Mouse (Mus musculus) liver, adult 2 months (tissue): ENCODE data around the gene Lancl3. TPM values are rescaled to one million over a fixed set of nuclear protein-coding genes. Genes with fewer than 3 reads are reported as not detected.

Experiments used
- DNase-seq: peaks from one replicate; pipeline ENCODE4 v3.0.0-alpha.2; 2011; ENCODE audit warnings: low read depth, low spot score; ENCODE audit errors: extremely low read depth
- H3K27ac ChIP-seq: fragments of 200-500 bp; replicated peaks from 2 replicates; pipeline ENCODE4 v1.5.1; 2012; ENCODE audit warnings: low read depth, mild to moderate bottlenecking, control low read depth, inconsistent platforms, low read length; ENCODE audit not compliant: insufficient read depth
- H3K27me3 ChIP-seq: fragments of 200-500 bp; 2 replicates; pipeline ENCODE4 v1.6.1; 2012; ENCODE audit warnings: mild to moderate bottlenecking, moderate library complexity, low read length, inconsistent platforms; ENCODE audit not compliant: control insufficient read depth, insufficient read depth
- H3K36me3 ChIP-seq: fragments of 200-500 bp; 2 replicates; pipeline ENCODE4 v1.6.1; 2012; ENCODE audit warnings: low read length, inconsistent platforms; ENCODE audit not compliant: control insufficient read depth, insufficient read depth
- H3K4me1 ChIP-seq: fragments of 200-500 bp; 2 replicates; pipeline ENCODE4 v1.6.1; 2011; ENCODE audit warnings: low read length; ENCODE audit not compliant: control insufficient read depth, insufficient read depth
- H3K4me3 ChIP-seq: fragments of 200-500 bp; 2 replicates; pipeline ENCODE4 v1.5.1; 2011; ENCODE audit warnings: low read depth, mild to moderate bottlenecking, control low read depth, low read length, moderate library complexity; ENCODE audit not compliant: insufficient read depth
- H3K79me2 ChIP-seq: fragments of 200-500 bp; 2 replicates; pipeline ENCODE4 v1.6.1; 2012; ENCODE audit warnings: inconsistent platforms, mild to moderate bottlenecking, low read length, moderate library complexity; ENCODE audit not compliant: control insufficient read depth, insufficient read depth
- H3K9ac ChIP-seq: fragments of 200-500 bp; 2 replicates; pipeline ENCODE4 v1.6.1; 2012; ENCODE audit warnings: low read depth, mild to moderate bottlenecking, control low read depth, inconsistent platforms, low read length
- CTCF ChIP-seq: fragments of 200-500 bp; IDR thresholded peaks from 2 replicates; pipeline ENCODE4 v1.5.1; 2011; ENCODE audit warnings: low read depth, low read length, control low read depth
- POLR2A ChIP-seq: fragments of 200-500 bp; IDR thresholded peaks from 2 replicates; pipeline ENCODE4 v1.6.1; 2011; ENCODE audit warnings: low read length, control low read depth; ENCODE audit not compliant: insufficient read depth; ENCODE audit errors: extremely low read depth
- WGBS: fragments of 180-500 bp; shearing (Covaris S2); methylation state at CpG from one replicate; pipeline ENCODE4 v1.1.7; 2018; 5-methylcytosine and 5-hydroxymethylcytosine counted together
- polyA plus RNA-seq: library from polyadenylated mRNA; depleted of rRNA; stranded (reverse); fragments of >200 nt; gene quantifications from 2 replicates; pipeline ENCODE4 v1.2.3, GENCODE M21; 2012
- total RNA-seq: library from RNA; depleted of rRNA; stranded (reverse); fragments of >200 nt; gene quantifications from 2 replicates; pipeline ENCODE4 v1.2.3, GENCODE M21; 2014

Gene Lancl3
- total and polyA plus RNA-seq, 2 experiments: 0.09 TPM; not detected in 1

GRCm38 (mm10) chrX:9248911-9249310 is 49.2 kb downstream of the Lancl3 start:
- Histone ChIP-seq H3K36me3 (no peaks in the 10 kb centered on the region), H3K4me1 (no peaks in the 10 kb centered on the region; the same call in 1 of the 2 replicates), H3K27ac (no peak overlapping the region), H3K79me2 (no peaks in the 10 kb centered on the region), H3K9ac (no peak overlapping the region), H3K27me3 (no peaks in the 10 kb centered on the region), H3K4me3 (no peak overlapping the region)
- 85% methylated on average over 5 of the region's 5 CpGs for WGBS
- TF ChIP-seq CTCF (no peak), POLR2A (no peak)
- no peak for DNase-seq

- WGBS: 80% methylated on average over 10 of the region's 10 CpGs
- Histone ChIP-seq H3K4me1 (no peaks in the 10 kb centered on the region; the same call in 1 of the 2 replicates), H3K79me2 (no peaks in the 10 kb centered on the region), H3K9ac (no peak overlapping the region), H3K27ac (no peak overlapping the region), H3K27me3 (no peaks in the 10 kb centered on the region), H3K4me3 (no peak overlapping the region), H3K36me3 (no peaks in the 10 kb centered on the region)
- no peak for TF ChIP-seq POLR2A
- TF ChIP-seq CTCF: no peak
- DNase-seq: no peak
These were observed 54.3 kb downstream of the Lancl3 start for GRCm38 (mm10) chrX:9253990-9254389.

- Histone ChIP-seq H3K4me3 (no peak overlapping the region), H3K27me3 (no peaks in the 10 kb centered on the region), H3K9ac (no peak overlapping the region), H3K4me1 (no peaks in the 10 kb centered on the region; the same call in 1 of the 2 replicates), H3K27ac (no peak overlapping the region), H3K36me3 (no peaks in the 10 kb centered on the region), H3K79me2 (no peaks in the 10 kb centered on the region)
- WGBS: 100% methylated on average over 3 of the region's 3 CpGs
- TF ChIP-seq POLR2A (no peak), CTCF (no peak)
- no peak for DNase-seq
These were observed 55.2 kb downstream of the Lancl3 start for GRCm38 (mm10) chrX:9254901-9255300.

GRCm38 (mm10) chrX:9256766-9257165 is 57.1 kb downstream of the Lancl3 start, which contains the start of gene Gm14862:
TSS of gene Gm14862 (minus strand) at chrX:9256899.
- H3K27ac ChIP-seq: no peak within 1 kb of the TSS
- H3K4me3 ChIP-seq: no peak within 1 kb of the TSS
- no peak for DNase-seq
- no peak within 1 kb of the TSS for H3K9ac ChIP-seq
- no peak for TF ChIP-seq CTCF
- TF ChIP-seq POLR2A: no peak
- no peaks in the 10 kb centered on the region for H3K36me3 ChIP-seq
- 87% methylated on average over 5 of the region's 5 CpGs for WGBS
- no peaks in the 10 kb centered on the region for H3K79me2 ChIP-seq
- no peaks in the 10 kb centered on the region; the same call in 1 of the 2 replicates for H3K4me1 ChIP-seq
- no peaks in the 10 kb centered on the region for H3K27me3 ChIP-seq

GRCm38 (mm10) chrX:9257831-9258230 is 58.1 kb downstream of the Lancl3 start:
- H3K79me2 ChIP-seq: no peaks in the 10 kb centered on the region
- WGBS: 66% methylated on average over 7 of the region's 7 CpGs
- no peak overlapping the region for H3K4me3 ChIP-seq
- H3K4me1 ChIP-seq: no peaks in the 10 kb centered on the region
- DNase-seq: no peak
- TF ChIP-seq CTCF (no peak), POLR2A (no peak)
- no peaks in the 10 kb centered on the region for H3K27me3 ChIP-seq
- no peak overlapping the region for H3K27ac ChIP-seq
- H3K36me3 ChIP-seq: no peaks in the 10 kb centered on the region
- H3K9ac ChIP-seq: no peak overlapping the region

DNA sequence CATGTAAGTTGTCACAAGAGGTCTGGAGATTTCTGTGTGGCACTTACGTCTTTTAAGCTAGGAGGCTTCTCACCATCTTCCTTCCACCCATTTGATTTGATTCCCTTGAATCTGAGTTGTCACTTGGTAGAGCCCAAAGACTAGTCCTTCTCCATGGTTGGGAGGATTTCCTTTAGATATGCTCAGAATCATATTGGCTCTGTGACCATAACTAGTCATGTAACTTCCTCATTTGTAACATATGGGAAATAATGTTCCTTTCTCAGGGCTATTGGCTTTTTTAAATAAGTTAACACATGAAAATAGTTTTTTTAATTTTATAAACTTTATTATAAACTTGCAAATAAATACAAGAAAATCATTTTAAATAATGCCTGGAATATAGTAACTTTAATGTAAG is 59.6 kb downstream of the Lancl3 start:
- Histone ChIP-seq H3K4me1 (no peaks in the 10 kb centered on the region), H3K4me3 (no peak overlapping the region), H3K27ac (no peak overlapping the region), H3K79me2 (no peaks in the 10 kb centered on the region), H3K36me3 (no peaks in the 10 kb centered on the region), H3K9ac (no peak overlapping the region), H3K27me3 (no peaks in the 10 kb centered on the region)
- 92% methylated on average over 1 of the region's 1 CpGs for WGBS
- TF ChIP-seq CTCF (no peak), POLR2A (no peak)
- DNase-seq: no peak
